Mouse (Mus musculus): ENCODE measurements around the gene Wipf2. TPM values are rescaled to one million over a fixed set of nuclear protein-coding genes. Genes with fewer than 3 reads are reported as not detected.
"Not testable (repeated sequence)": the region's sequence is repeated elsewhere in the genome, so short reads cannot be mapped to it uniquely, and the experiment has no call there.

The Wipf2 gene
- total RNA-seq (2021) (1 to 10 TPM; 9.1 to 9.6 TPM), polyA plus RNA-seq (2012; rRNA removed) (4.0 and 5.1 TPM in 2 replicates)
- long read RNA-seq, partial matches to known transcripts, result 0 of 3 reads
- long read RNA-seq, other reads (novel, unspliced or antisense), result 3 of 3 reads

- no peaks in the 10 kb centered on the region for H3K36me3 ChIP-seq (ENCODE audit: control insufficient read depth, insufficient read depth, low read length)
- H3K4me3 ChIP-seq, result peak within 1 kb of the TSS; percentile 73
- peak; percentile 95 for DNase-seq
- intact Hi-C loops (cut with DNase I), result loop anchor here (5.0 kb wide), 1 partner anchor 109 kb away; no protein-coding TSS in a partner anchor
- WGBS, result 7% methylated on average over 36 of the region's 41 CpGs
- peaks cover 2% of the 10 kb centered on the region for H3K4me1 ChIP-seq (ENCODE audit: control insufficient read depth, insufficient read depth, low read length)
- TF ChIP-seq CTCF (IDR thresholded peaks at IDR 0.05), result peak; percentile 89
- peak; percentile 81 for TF ChIP-seq POLR2A (IDR thresholded peaks at IDR 0.05; ENCODE audit: insufficient read depth, low read depth, low read length)
- peak; percentile 78; the same call in 1 of the 2 replicates for TF ChIP-seq EP300 (IDR thresholded peaks at IDR 0.05; ENCODE audit: insufficient read depth, low read depth, low read length)
- no peaks in the 10 kb centered on the region for H3K27me3 ChIP-seq (ENCODE audit: control insufficient read depth, insufficient read depth, low read length)
- peak within 1 kb of the TSS; percentile 78 for H3K9ac ChIP-seq (ENCODE audit: low read depth, low read length)
- no peaks in the 10 kb centered on the region; the same call in 1 of the 2 replicates for H3K79me2 ChIP-seq (replicated peaks; ENCODE audit: control insufficient read depth, insufficient read depth, low read length)
- peak within 1 kb of the TSS; percentile 81 for H3K27ac ChIP-seq
These were observed at the start of gene Wipf2 for GRCm38 (mm10) chr11:98863028-98863750. Gene Wipf2 (plus strand): TSS chr11:98863638.

DNA sequence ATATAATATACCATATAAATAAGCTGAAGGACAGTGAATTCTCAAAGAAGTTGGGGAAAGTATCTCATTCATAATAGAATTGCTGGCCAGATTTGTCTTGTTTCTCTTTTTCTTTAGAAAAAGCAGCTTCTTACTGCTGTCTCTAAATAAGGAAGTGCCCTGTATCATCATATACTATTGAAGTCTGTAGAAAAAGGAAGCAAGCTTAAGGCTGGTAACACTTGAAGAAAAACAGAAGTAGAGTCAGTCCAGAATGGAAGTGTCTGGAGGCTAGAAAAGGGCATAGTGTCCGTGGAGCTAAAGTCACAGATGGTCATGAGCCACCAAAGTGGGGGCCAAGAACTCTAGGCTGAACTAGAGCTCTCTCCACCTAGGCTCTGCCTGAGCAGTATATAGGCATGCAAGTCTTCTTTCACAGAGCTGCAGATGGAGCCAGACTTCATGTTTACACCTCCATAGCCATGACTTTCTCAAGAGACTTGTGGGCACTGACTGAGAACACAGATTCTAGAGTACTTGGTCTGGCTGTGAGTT lies 46.7 kb upstream of the Wipf2 start:
- intact Hi-C loops (cut with DNase I), result no loop called here
- Histone ChIP-seq H3K27ac (no peak overlapping the region), H3K36me3 (ENCODE audit: control insufficient read depth, insufficient read depth, low read length) (peaks cover 17% of the 10 kb centered on the region), H3K79me2 (replicated peaks; ENCODE audit: control insufficient read depth, insufficient read depth, low read length) (peaks cover 3% of the 10 kb centered on the region; the same call in 1 of the 2 replicates), H3K4me1 (ENCODE audit: control insufficient read depth, insufficient read depth, low read length) (peaks cover 2% of the 10 kb centered on the region; the same call in 1 of the 2 replicates), H3K9ac (ENCODE audit: low read depth, low read length) (no peak overlapping the region), H3K27me3 (ENCODE audit: control insufficient read depth, insufficient read depth, low read length) (no peaks in the 10 kb centered on the region), H3K4me3 (no peak overlapping the region)
- DNase-seq, result no peak
- TF ChIP-seq EP300 (IDR thresholded peaks at IDR 0.05; ENCODE audit: insufficient read depth, low read depth, low read length) (no peak), CTCF (IDR thresholded peaks at IDR 0.05) (no peak)
- WGBS, result 89% methylated on average over 1 of the region's 1 CpGs

GRCm38 (mm10) chr11:98820968-98821367 lies 42.5 kb upstream of the Wipf2 start:
- Histone ChIP-seq H3K36me3 (ENCODE audit: control insufficient read depth, insufficient read depth, low read length) (peaks cover 8% of the 10 kb centered on the region), H3K9ac (ENCODE audit: low read depth, low read length) (no peak overlapping the region), H3K27me3 (ENCODE audit: control insufficient read depth, insufficient read depth, low read length) (no peaks in the 10 kb centered on the region), H3K4me3 (no peak overlapping the region), H3K4me1 (ENCODE audit: control insufficient read depth, insufficient read depth, low read length) (peaks cover 2% of the 10 kb centered on the region; the same call in 1 of the 2 replicates), H3K79me2 (replicated peaks; ENCODE audit: control insufficient read depth, insufficient read depth, low read length) (no peaks in the 10 kb centered on the region; the same call in 1 of the 2 replicates), H3K27ac (no peak overlapping the region)
- WGBS, result 92% methylated on average over 5 of the region's 5 CpGs
- TF ChIP-seq CTCF (IDR thresholded peaks at IDR 0.05) (no peak), POLR2A (IDR thresholded peaks at IDR 0.05; ENCODE audit: insufficient read depth, low read depth, low read length) (no peak), EP300 (IDR thresholded peaks at IDR 0.05; ENCODE audit: insufficient read depth, low read depth, low read length) (no peak)
- intact Hi-C loops (cut with DNase I), result no loop called here
- DNase-seq, result no peak

- H3K27ac ChIP-seq; intact Hi-C loops (cut with DNase I); H3K79me2 ChIP-seq (replicated peaks; ENCODE audit: control insufficient read depth, insufficient read depth, low read length); DNase-seq; H3K4me1 ChIP-seq (ENCODE audit: control insufficient read depth, insufficient read depth, low read length); H3K27me3 ChIP-seq (ENCODE audit: control insufficient read depth, insufficient read depth, low read length); H3K9ac ChIP-seq (ENCODE audit: low read depth, low read length); H3K4me3 ChIP-seq: not testable (repeated sequence)
- peaks cover 16% of the 10 kb centered on the region for H3K36me3 ChIP-seq (ENCODE audit: control insufficient read depth, insufficient read depth, low read length)
- 86% methylated on average over 2 of the region's 2 CpGs for WGBS
These were observed 37.4 kb upstream of the Wipf2 start for GRCm38 (mm10) chr11:98826071-98826470.

DNA sequence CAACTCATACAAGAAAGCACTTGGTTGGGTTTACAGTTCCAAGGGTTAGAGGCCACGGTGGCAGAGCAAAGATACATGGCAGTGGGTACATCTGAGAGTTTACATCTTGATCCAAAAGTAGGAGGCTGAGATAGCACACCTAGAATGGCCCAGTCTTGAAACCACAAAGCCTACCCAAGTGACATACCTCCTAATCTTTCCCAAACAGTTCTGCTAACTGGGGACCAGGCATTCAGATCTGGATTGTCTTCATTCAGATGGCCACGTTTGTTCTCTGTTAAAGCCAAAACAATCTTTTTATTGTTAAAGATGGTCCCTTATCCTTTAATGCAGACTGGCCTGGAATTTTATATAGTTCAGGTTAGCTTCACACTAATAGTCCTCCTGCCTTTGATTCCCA lies 35.6 kb upstream of the Wipf2 start:
- Histone ChIP-seq H3K27ac (no peak overlapping the region), H3K36me3 (ENCODE audit: control insufficient read depth, insufficient read depth, low read length) (peaks cover 18% of the 10 kb centered on the region), H3K27me3 (ENCODE audit: control insufficient read depth, insufficient read depth, low read length) (no peaks in the 10 kb centered on the region), H3K4me1 (ENCODE audit: control insufficient read depth, insufficient read depth, low read length) (peaks cover 5% of the 10 kb centered on the region), H3K79me2 (replicated peaks; ENCODE audit: control insufficient read depth, insufficient read depth, low read length) (no peaks in the 10 kb centered on the region; the same call in none of the 2 replicates), H3K9ac (ENCODE audit: low read depth, low read length) (no peak overlapping the region), H3K4me3 (no peak overlapping the region)
- intact Hi-C loops (cut with DNase I), result loop anchor here (2.0 kb wide), 1 partner anchor 33 kb away; the partner anchor contains the start of gene Msl1
- 75% methylated on average over 2 of the region's 2 CpGs for WGBS
- TF ChIP-seq EP300 (IDR thresholded peaks at IDR 0.05; ENCODE audit: insufficient read depth, low read depth, low read length) (no peak), POLR2A (IDR thresholded peaks at IDR 0.05; ENCODE audit: insufficient read depth, low read depth, low read length) (no peak), CTCF (IDR thresholded peaks at IDR 0.05) (no peak)
- no peak for DNase-seq

Measured in heart, adult 2 months (tissue).